Mouse (Mus musculus) spleen, postnatal 0 days (tissue): ENCODE results near the gene Melk. TPM values are rescaled to one million over a fixed set of nuclear protein-coding genes. Genes with fewer than 3 reads are reported as not detected.

Experiments
- polyA plus RNA-seq: library from polyadenylated mRNA; unstranded; fragments of >200 nt; fragmentation: Nextera tagmentation; extraction: Ambion mirVana; gene quantifications from 2 replicates; pipeline ENCODE4 v1.2.1, GENCODE M21; 2015

Melk gene
- polyA plus RNA-seq: 19.1 and 21.8 TPM in 2 replicates

GRCm38 (mm10) chr4:44300781-44301750, at the start of gene Melk:
Gene Melk (plus strand): TSS chr4:44300876.

Other genes with a start within 250 kb of the Melk start
- gene Gne, start 216.7 kb upstream of the Melk start, polyA plus RNA-seq: 16.3 and 17.0 TPM in 2 replicates
- 14.1 and 15.9 TPM in 2 replicates for gene Rnf38, start 67.1 kb upstream of the Melk start, polyA plus RNA-seq